Mouse (Mus musculus): ENCODE measurements at regions not wholly inside any gene's neighbourhood (a gene's known extent, or its start where the extent isn't known, plus 50 kb on each side); places are given as distances from the start of the nearest gene placed in this dataset.

GRCm38 (mm10) chr5:55791755-55792629, 1793.7 kb downstream of the Stim2 start:
- no peaks in the 10 kb centered on the region for H3K9me3 ChIP-seq (ENCODE audit: low read length)
- WGBS: 44% methylated on average over 8 of the region's 8 CpGs
- no peak for TF ChIP-seq CTCF (IDR thresholded peaks at IDR 0.05)
- no peaks in the 10 kb centered on the region for H3K36me3 ChIP-seq (ENCODE audit: insufficient read depth, low read length)
- ATAC-seq (ENCODE audit: low FRiP score): no peak
- no peak for DNase-seq (ENCODE audit: low spot score)
- H3K27ac ChIP-seq (ENCODE audit: low read depth, low read length): no peak overlapping the region
- H3K4me1 ChIP-seq (ENCODE audit: insufficient read depth, low read length): no peaks in the 10 kb centered on the region
- H3K27me3 ChIP-seq (ENCODE audit: insufficient read depth, low read length): no peaks in the 10 kb centered on the region
- no peak overlapping the region for H3K4me2 ChIP-seq (ENCODE audit: low read depth, low read length, poor library complexity, severe bottlenecking)
- H3K4me3 ChIP-seq (ENCODE audit: low read depth, low read length): no peak overlapping the region
- no peak overlapping the region for H3K9ac ChIP-seq (replicated peaks; ENCODE audit: low read length, poor library complexity, severe bottlenecking)

- TF ChIP-seq CTCF (IDR thresholded peaks at IDR 0.05): no peak
- no peaks in the 10 kb centered on the region for H3K36me3 ChIP-seq (ENCODE audit: insufficient read depth, low read length)
- DNase-seq (ENCODE audit: low spot score) (no peak), ATAC-seq (ENCODE audit: low FRiP score) (no peak)
- no peak overlapping the region for H3K9ac ChIP-seq (replicated peaks; ENCODE audit: low read length, poor library complexity, severe bottlenecking)
- H3K4me2 ChIP-seq (ENCODE audit: low read depth, low read length, poor library complexity, severe bottlenecking): no peak overlapping the region
- H3K4me3 ChIP-seq (ENCODE audit: low read depth, low read length): no peak overlapping the region
- H3K4me1 ChIP-seq (ENCODE audit: insufficient read depth, low read length): no peaks in the 10 kb centered on the region
- H3K27ac ChIP-seq (ENCODE audit: low read depth, low read length): no peak overlapping the region
- no peaks in the 10 kb centered on the region for H3K27me3 ChIP-seq (ENCODE audit: insufficient read depth, low read length)
- H3K9me3 ChIP-seq (ENCODE audit: low read length): no peaks in the 10 kb centered on the region
- WGBS: 75% methylated on average over 1 of the region's 1 CpGs
These were observed 1794.4 kb downstream of the Stim2 start for GRCm38 (mm10) chr5:55792717-55793116.

Measured in midbrain, postnatal 0 days (tissue).